Mouse (Mus musculus) heart, adult 2 months (tissue): ENCODE data around the gene Mgarp. TPM values are rescaled to one million over a fixed set of nuclear protein-coding genes. Genes with fewer than 3 reads are reported as not detected.

Experiments
- DNase-seq, 2 experiments: peaks; one replicate each; pipeline ENCODE4 v3.0.0; 2021
- H3K27ac ChIP-seq: fragments of 200-600 bp; 2 replicates; pipeline ENCODE4 v1.8.1; 2022
- H3K27me3 ChIP-seq: fragments of 200-500 bp; 2 replicates; pipeline ENCODE4 v1.6.1; 2012; ENCODE audit warnings: mild to moderate bottlenecking, low read length, inconsistent platforms, mixed read lengths; ENCODE audit not compliant: control insufficient read depth, insufficient read depth
- H3K36me3 ChIP-seq: fragments of 200-500 bp; 2 replicates; pipeline ENCODE4 v1.6.1; 2012; ENCODE audit warnings: low read length, inconsistent platforms; ENCODE audit not compliant: control insufficient read depth, insufficient read depth
- H3K4me1 ChIP-seq: fragments of 200-500 bp; 2 replicates; pipeline ENCODE4 v1.6.1; 2011; ENCODE audit warnings: low read length; ENCODE audit not compliant: control insufficient read depth, insufficient read depth
- H3K4me3 ChIP-seq: fragments of 200-600 bp; 2 replicates; pipeline ENCODE4 v1.8.1; 2022
- H3K79me2 ChIP-seq: fragments of 200-500 bp; replicated peaks from 2 replicates; pipeline ENCODE4 v1.6.1; 2012; ENCODE audit warnings: mild to moderate bottlenecking, inconsistent platforms, low read length, moderate library complexity, mixed read lengths; ENCODE audit not compliant: control insufficient read depth, insufficient read depth
- H3K9ac ChIP-seq: fragments of 200-500 bp; 2 replicates; pipeline ENCODE4 v1.6.1; 2012; ENCODE audit warnings: low read depth, mild to moderate bottlenecking, control low read depth, inconsistent platforms, low read length, mixed read lengths
- CTCF ChIP-seq: fragments of 200-600 bp; IDR thresholded peaks from 2 replicates; pipeline ENCODE4 v1.8.1; 2022; ENCODE audit warnings: antibody characterized with exemption, mild to moderate bottlenecking, moderate library complexity
- EP300 ChIP-seq: fragments of 200-500 bp; IDR thresholded peaks from 2 replicates; pipeline ENCODE4 v1.6.1; 2011; ENCODE audit warnings: low read depth, low read length, control low read depth; ENCODE audit not compliant: insufficient read depth
- POLR2A ChIP-seq: fragments of 200-500 bp; IDR thresholded peaks from 2 replicates; pipeline ENCODE4 v1.6.1; 2011; ENCODE audit warnings: mild to moderate bottlenecking, low read depth, low read length, control low read depth; ENCODE audit not compliant: insufficient read depth
- WGBS: fragments of 180-500 bp; shearing (Covaris S2); methylation state at CpG from one replicate; pipeline ENCODE4 v1.1.7; 2018; 5-methylcytosine and 5-hydroxymethylcytosine counted together
- intact Hi-C: fragments of 180-260 bp; cut with DNase I; formaldehyde crosslinking; loops from one replicate; pipeline ENCODE4 v1.15.1; 2025
- polyA plus RNA-seq: library from polyadenylated mRNA; depleted of rRNA; stranded (reverse); fragments of >200 nt; gene quantifications from 2 replicates; pipeline ENCODE4 v1.2.3, GENCODE M21; 2012
- total RNA-seq, 2 experiments: library from RNA; stranded (reverse); gene quantifications; 2 replicates each; pipeline ENCODE4 v1.2.3; 2021

Gene Mgarp
- total and polyA plus RNA-seq, 3 experiments: 0.12 to 0.70 TPM; not detected in 1

GRCm38 (mm10) chr3:51375307-51376265 lies 21.0 kb downstream of the Mgarp start:
- no peaks in the 10 kb centered on the region for H3K27me3 ChIP-seq
- H3K79me2 ChIP-seq: no peaks in the 10 kb centered on the region
- peak; percentile 39 to 61 for DNase-seq
- TF ChIP-seq CTCF (peak; percentile 78), EP300 (no peak), POLR2A (no peak)
- H3K27ac ChIP-seq: no peak overlapping the region
- intact Hi-C loops: no loop called here
- WGBS: 79% methylated on average over 19 of the region's 19 CpGs
- no peaks in the 10 kb centered on the region for H3K4me1 ChIP-seq
- H3K9ac ChIP-seq: no peak overlapping the region
- no peak overlapping the region for H3K4me3 ChIP-seq
- no peaks in the 10 kb centered on the region for H3K36me3 ChIP-seq

GRCm38 (mm10) chr3:51373544-51373943 lies 23.0 kb downstream of the Mgarp start:
- Histone ChIP-seq H3K27me3 (no peaks in the 10 kb centered on the region), H3K79me2 (no peaks in the 10 kb centered on the region), H3K27ac (no peak overlapping the region), H3K4me1 (no peaks in the 10 kb centered on the region), H3K4me3 (no peak overlapping the region), H3K9ac (no peak overlapping the region), H3K36me3 (no peaks in the 10 kb centered on the region)
- no peak for DNase-seq
- 73% methylated on average over 5 of the region's 5 CpGs for WGBS
- TF ChIP-seq POLR2A (no peak), CTCF (peak; percentile 34), EP300 (no peak)
- intact Hi-C loops: no loop called here

- Histone ChIP-seq H3K36me3 (no peaks in the 10 kb centered on the region), H3K4me3 (no peak overlapping the region), H3K27ac (peak overlapping the region; percentile 6), H3K9ac (0 out of 2 replicates have a peak overlapping the region, but pooled peaks have one; percentile 29), H3K27me3 (no peaks in the 10 kb centered on the region), H3K4me1 (no peaks in the 10 kb centered on the region), H3K79me2 (no peaks in the 10 kb centered on the region)
- WGBS: 38% methylated on average over 5 of the region's 5 CpGs
- no peak for TF ChIP-seq CTCF
- TF ChIP-seq EP300: no peak
- no peak for TF ChIP-seq POLR2A
- intact Hi-C loops: no loop called here
- DNase-seq: no peak
Measured at GRCm38 (mm10) chr3:51372883-51373282, 23.7 kb downstream of the Mgarp start.

DNA sequence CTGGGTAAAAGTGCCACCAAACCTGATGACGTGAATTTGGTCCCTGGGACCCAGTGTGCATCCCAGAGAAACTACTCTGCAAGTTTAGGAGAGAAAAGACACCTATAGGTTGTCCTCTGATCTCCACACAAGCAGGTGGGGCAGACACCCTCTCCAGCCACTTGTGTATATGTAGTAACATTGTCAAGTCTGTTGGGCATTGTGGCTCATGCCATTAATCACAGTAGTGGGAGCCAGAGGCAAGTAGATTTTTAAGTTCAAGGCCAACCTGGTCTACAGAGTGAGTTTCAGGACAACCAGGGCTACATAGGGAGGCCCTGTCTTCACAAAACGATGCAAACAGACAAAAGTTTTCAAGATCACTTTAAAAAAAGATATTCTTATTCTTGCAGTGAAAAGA lies 24.7 kb downstream of the Mgarp start:
- 82% methylated on average over 2 of the region's 2 CpGs for WGBS
- Histone ChIP-seq H3K9ac (no peak overlapping the region), H3K4me3 (no peak overlapping the region), H3K27ac (no peak overlapping the region), H3K4me1 (no peaks in the 10 kb centered on the region), H3K79me2 (no peaks in the 10 kb centered on the region), H3K36me3 (no peaks in the 10 kb centered on the region), H3K27me3 (no peaks in the 10 kb centered on the region)
- intact Hi-C loops: no loop called here
- no peak for DNase-seq
- TF ChIP-seq EP300 (no peak), CTCF (no peak), POLR2A (no peak)

DNA sequence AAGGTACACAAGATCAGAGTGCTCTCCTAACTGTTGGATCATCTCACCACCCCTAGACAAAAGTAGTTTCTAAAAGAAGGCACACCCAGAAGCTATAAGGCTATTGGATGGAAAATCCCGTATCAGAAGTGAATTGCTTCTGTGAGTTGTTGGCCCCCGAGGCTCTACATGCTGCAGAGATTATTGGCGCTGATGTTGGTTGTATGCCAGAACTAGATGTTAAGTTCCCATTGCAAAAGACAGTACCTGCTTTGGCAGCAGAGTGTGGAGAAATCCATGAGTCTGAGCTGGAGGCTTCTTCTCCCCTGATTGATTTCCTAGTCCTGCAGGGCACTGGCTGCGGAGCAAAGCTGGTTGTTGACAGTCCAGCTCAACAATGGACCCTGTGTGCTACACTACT lies 28.5 kb downstream of the Mgarp start:
- TF ChIP-seq EP300: no peak
- no peak for TF ChIP-seq POLR2A
- no peak for TF ChIP-seq CTCF
- no peak overlapping the region for H3K9ac ChIP-seq
- no peaks in the 10 kb centered on the region for H3K27me3 ChIP-seq
- DNase-seq: no peak
- no peaks in the 10 kb centered on the region for H3K79me2 ChIP-seq
- no peaks in the 10 kb centered on the region for H3K36me3 ChIP-seq
- WGBS: 63% methylated on average over 4 of the region's 4 CpGs
- intact Hi-C loops: no loop called here
- 0 out of 2 replicates have a peak, but pooled peaks cover 1% of the 10 kb centered on the region for H3K4me1 ChIP-seq
- no peak overlapping the region for H3K4me3 ChIP-seq
- H3K27ac ChIP-seq: no peak overlapping the region

DNA sequence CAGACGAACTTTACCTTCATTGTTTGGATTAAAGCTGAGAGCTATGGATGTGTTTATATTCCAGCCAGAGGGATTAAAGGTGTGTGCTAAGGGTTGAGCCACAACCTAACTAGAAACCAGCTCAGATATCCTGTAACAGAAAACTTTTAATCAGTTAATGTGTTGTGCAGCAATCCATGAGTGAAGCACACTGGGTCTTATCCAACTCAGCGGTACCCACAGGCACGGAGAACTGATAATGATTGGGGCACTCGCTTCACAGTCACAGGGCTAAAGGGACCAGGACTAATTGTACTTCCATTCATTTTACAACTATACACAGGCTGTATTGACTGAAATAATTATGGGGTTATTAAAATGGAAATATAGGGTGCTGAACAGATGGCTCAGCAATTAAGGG lies 29.6 kb downstream of the Mgarp start:
- Histone ChIP-seq H3K4me1 (0 out of 2 replicates have a peak, but pooled peaks cover 1% of the 10 kb centered on the region), H3K27ac (no peak overlapping the region), H3K27me3 (no peaks in the 10 kb centered on the region), H3K4me3 (no peak overlapping the region), H3K79me2 (no peaks in the 10 kb centered on the region), H3K36me3 (no peaks in the 10 kb centered on the region), H3K9ac (no peak overlapping the region)
- DNase-seq: no peak
- intact Hi-C loops: no loop called here
- TF ChIP-seq EP300 (no peak), CTCF (no peak), POLR2A (no peak)
- WGBS: 71% methylated on average over 4 of the region's 4 CpGs
